Mouse (Mus musculus): Measurements from ENCODE around the gene Gjb4. TPM values are rescaled to one million over a fixed set of nuclear protein-coding genes. Genes with fewer than 3 reads are reported as not detected.

Gene Gjb4
- total and polyA plus RNA-seq, 2 experiments from 2014 or later: not detected

DNA sequence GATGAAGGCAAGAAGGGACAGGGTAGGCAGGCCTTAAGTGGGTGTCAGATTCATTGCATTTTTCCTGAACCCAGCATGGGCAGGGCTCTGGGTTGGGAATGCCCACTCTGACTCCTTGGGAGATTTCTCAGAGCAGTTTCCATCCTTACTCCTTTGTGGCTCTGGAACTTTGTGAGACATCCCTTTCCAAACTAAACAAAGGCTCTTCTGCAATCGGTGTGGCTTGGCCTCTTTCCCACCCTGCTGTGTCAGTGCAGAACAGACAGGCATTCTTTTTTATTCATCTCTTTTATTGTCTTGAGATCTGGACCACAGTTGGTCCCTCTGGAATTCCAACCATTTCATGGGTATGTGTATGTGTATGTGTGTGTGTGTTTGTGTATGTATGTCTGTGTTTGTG lies 1.3 kb downstream of the Gjb4 start:
- no peaks in the 10 kb centered on the region for H3K27me3 ChIP-seq (ENCODE audit: control insufficient read depth, insufficient read depth, low read length)
- H3K27ac ChIP-seq (ENCODE audit: low read depth): no peak overlapping the region
- H3K4me3 ChIP-seq (ENCODE audit: low read depth, low read length): no peak overlapping the region
- no peak overlapping the region for H3K4me2 ChIP-seq (ENCODE audit: low read depth, low read length)
- no peaks in the 10 kb centered on the region for H3K9me3 ChIP-seq (replicated peaks; ENCODE audit: control insufficient read depth, low read length)
- H3K9ac ChIP-seq (replicated peaks; ENCODE audit: low read depth, low read length): no peak overlapping the region
- no peak for DNase-seq (ENCODE audit: low spot score)
- H3K4me1 ChIP-seq (ENCODE audit: control insufficient read depth, insufficient read depth): no peaks in the 10 kb centered on the region
- no peak for ATAC-seq (ENCODE audit: insufficient read depth, low read depth)
- WGBS: 31% methylated on average over 1 of the region's 1 CpGs
- no peaks in the 10 kb centered on the region for H3K36me3 ChIP-seq (replicated peaks; ENCODE audit: control insufficient read depth, insufficient read depth, low read length)
- TF ChIP-seq EP300 (IDR thresholded peaks at IDR 0.05; ENCODE audit: low read depth): no peak
- no peak for TF ChIP-seq CTCF (IDR thresholded peaks at IDR 0.05; ENCODE audit: low read depth)

DNA sequence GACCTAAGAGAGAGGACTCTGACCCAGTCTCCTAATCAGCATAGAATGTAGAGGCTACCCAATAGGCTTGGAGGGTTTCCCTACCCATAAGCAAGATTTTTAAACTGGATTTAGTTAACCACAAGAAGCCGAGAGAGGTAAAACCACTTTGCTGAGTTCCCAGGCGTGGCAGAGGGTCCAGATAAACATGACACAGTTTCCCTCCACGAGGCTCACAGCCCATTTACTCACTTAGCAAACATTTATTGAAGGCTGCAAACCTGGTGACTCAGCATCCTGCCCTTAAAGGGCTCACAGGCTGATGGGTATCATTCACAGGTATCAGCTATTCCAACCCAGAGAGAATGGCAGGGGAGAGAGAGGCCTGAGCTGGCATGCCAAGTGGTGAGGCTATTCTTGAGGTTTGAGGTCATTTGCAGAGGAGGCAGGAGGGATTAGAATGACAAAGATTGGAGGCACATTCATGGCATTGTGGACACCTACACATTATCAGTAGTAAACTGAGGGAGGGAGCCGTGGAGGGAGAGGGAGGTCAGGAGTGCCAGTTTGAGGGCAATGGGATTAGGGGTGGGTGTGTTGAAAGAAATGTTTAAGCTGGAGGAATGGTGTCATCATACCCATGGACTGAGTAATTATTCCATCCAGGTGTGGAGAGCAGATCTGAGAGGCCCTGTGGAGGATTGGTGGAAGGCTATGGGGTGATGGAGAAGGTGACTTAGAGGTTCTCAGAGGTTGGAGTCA lies 4.2 kb downstream of the Gjb4 start:
- H3K4me2 ChIP-seq (ENCODE audit: low read depth, low read length): no peak overlapping the region
- no peaks in the 10 kb centered on the region for H3K9me3 ChIP-seq (replicated peaks; ENCODE audit: control insufficient read depth, low read length)
- no peaks in the 10 kb centered on the region for H3K27me3 ChIP-seq (ENCODE audit: control insufficient read depth, insufficient read depth, low read length)
- no peak overlapping the region for H3K4me3 ChIP-seq (ENCODE audit: low read depth, low read length)
- H3K36me3 ChIP-seq (replicated peaks; ENCODE audit: control insufficient read depth, insufficient read depth, low read length): no peaks in the 10 kb centered on the region
- H3K4me1 ChIP-seq (ENCODE audit: control insufficient read depth, insufficient read depth): no peaks in the 10 kb centered on the region
- 54% methylated on average over 4 of the region's 4 CpGs for WGBS
- no peak for ATAC-seq (ENCODE audit: insufficient read depth, low read depth)
- DNase-seq (ENCODE audit: low spot score): no peak
- no peak overlapping the region for H3K27ac ChIP-seq (ENCODE audit: low read depth)
- TF ChIP-seq EP300 (IDR thresholded peaks at IDR 0.05; ENCODE audit: low read depth): no peak
- no peak for TF ChIP-seq CTCF (IDR thresholded peaks at IDR 0.05; ENCODE audit: low read depth)
- H3K9ac ChIP-seq (replicated peaks; ENCODE audit: low read depth, low read length): no peak overlapping the region

DNA sequence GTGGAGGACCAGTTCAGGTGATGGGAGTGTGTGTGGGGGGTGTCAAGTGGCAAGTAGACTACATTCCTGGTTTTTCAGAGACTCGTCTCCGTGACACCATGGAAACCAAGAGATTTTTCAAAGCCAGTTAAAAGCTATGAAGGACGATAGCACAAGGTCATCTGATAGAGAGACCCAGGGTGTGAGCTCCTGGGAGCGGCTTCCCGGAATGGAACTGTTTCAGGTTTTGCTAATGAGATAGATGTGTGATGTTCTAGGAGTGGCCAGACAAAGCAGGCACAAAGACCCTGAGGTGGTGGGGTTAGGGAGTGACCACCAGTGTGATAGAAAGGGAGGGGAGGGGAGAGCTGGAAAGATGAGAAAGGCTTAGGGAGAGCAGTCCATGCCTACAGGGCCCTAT lies 8.9 kb downstream of the Gjb4 start:
- H3K27me3 ChIP-seq (ENCODE audit: control insufficient read depth, insufficient read depth, low read length): no peaks in the 10 kb centered on the region
- no peak overlapping the region for H3K4me2 ChIP-seq (ENCODE audit: low read depth, low read length)
- DNase-seq (ENCODE audit: low spot score) (no peak), ATAC-seq (ENCODE audit: insufficient read depth, low read depth) (no peak)
- WGBS: 67% methylated on average over 5 of the region's 5 CpGs
- no peak overlapping the region for H3K9ac ChIP-seq (replicated peaks; ENCODE audit: low read depth, low read length)
- no peaks in the 10 kb centered on the region for H3K9me3 ChIP-seq (replicated peaks; ENCODE audit: control insufficient read depth, low read length)
- H3K4me3 ChIP-seq (ENCODE audit: low read depth, low read length): no peak overlapping the region
- no peaks in the 10 kb centered on the region for H3K36me3 ChIP-seq (replicated peaks; ENCODE audit: control insufficient read depth, insufficient read depth, low read length)
- no peaks in the 10 kb centered on the region for H3K4me1 ChIP-seq (ENCODE audit: control insufficient read depth, insufficient read depth)
- TF ChIP-seq CTCF (IDR thresholded peaks at IDR 0.05; ENCODE audit: low read depth) (no peak), EP300 (IDR thresholded peaks at IDR 0.05; ENCODE audit: low read depth) (no peak)
- H3K27ac ChIP-seq (ENCODE audit: low read depth): no peak overlapping the region

DNA sequence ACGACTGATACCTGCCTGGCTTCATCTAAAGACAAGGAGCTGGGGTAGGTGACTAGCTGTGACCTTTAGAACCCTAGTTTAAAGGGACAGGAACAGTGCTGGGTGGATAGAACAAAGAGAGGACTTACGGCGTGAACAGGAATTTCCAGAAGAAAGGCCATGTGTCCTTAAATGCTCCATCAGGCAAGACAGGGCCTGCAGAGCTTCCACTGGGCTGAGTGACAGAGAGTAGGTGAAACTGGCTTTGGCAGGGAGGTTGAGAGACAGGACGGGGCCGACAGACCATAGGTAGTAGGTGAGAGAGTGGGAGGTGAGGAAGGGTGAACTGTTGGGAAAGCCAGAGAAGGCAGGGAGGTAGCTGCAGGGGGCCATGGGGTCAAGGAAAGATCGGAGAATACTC lies 12.5 kb downstream of the Gjb4 start:
- TF ChIP-seq EP300 (IDR thresholded peaks at IDR 0.05; ENCODE audit: low read depth) (no peak), CTCF (IDR thresholded peaks at IDR 0.05; ENCODE audit: low read depth) (no peak)
- Histone ChIP-seq H3K9me3 (replicated peaks; ENCODE audit: control insufficient read depth, low read length) (no peaks in the 10 kb centered on the region), H3K4me2 (ENCODE audit: low read depth, low read length) (no peak overlapping the region), H3K27me3 (ENCODE audit: control insufficient read depth, insufficient read depth, low read length) (no peaks in the 10 kb centered on the region), H3K36me3 (replicated peaks; ENCODE audit: control insufficient read depth, insufficient read depth, low read length) (no peaks in the 10 kb centered on the region), H3K4me3 (ENCODE audit: low read depth, low read length) (no peak overlapping the region), H3K9ac (replicated peaks; ENCODE audit: low read depth, low read length) (no peak overlapping the region), H3K27ac (ENCODE audit: low read depth) (no peak overlapping the region), H3K4me1 (ENCODE audit: control insufficient read depth, insufficient read depth) (no peaks in the 10 kb centered on the region)
- DNase-seq (ENCODE audit: low spot score) (no peak), ATAC-seq (ENCODE audit: insufficient read depth, low read depth) (no peak)
- WGBS: 45% methylated on average over 6 of the region's 6 CpGs

DNA sequence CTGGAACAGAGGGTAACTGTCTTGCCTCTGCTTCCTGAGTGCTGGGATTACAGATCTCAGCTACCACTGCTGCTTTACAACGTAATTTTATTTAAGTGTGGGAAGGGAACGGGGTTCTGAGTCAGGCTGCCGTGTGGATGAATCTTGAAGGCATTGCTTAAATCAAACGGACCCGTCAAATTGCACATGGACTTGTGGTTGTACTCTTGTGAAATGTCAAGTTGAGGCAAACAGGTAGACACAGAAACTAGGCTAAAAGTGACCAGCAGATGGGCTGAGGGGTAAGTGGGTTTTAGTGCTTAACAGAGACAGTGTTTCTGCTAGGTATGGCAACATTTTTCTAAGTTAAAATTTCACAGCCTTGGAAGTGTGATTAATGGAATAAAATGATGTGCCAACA lies 16.2 kb downstream of the Gjb4 start:
- TF ChIP-seq CTCF (IDR thresholded peaks at IDR 0.05; ENCODE audit: low read depth) (no peak), EP300 (IDR thresholded peaks at IDR 0.05; ENCODE audit: low read depth) (no peak)
- no peak overlapping the region for H3K9ac ChIP-seq (replicated peaks; ENCODE audit: low read depth, low read length)

More for the DNA sequence above, 16.2 kb downstream of the Gjb4 start:
- H3K4me1 ChIP-seq (ENCODE audit: control insufficient read depth, insufficient read depth): no peaks in the 10 kb centered on the region
- H3K9me3 ChIP-seq (replicated peaks; ENCODE audit: control insufficient read depth, low read length): no peaks in the 10 kb centered on the region
- WGBS: 74% methylated on average over 5 of the region's 5 CpGs
- no peak for ATAC-seq (ENCODE audit: insufficient read depth, low read depth)
- H3K4me3 ChIP-seq (ENCODE audit: low read depth, low read length): no peak overlapping the region
- H3K36me3 ChIP-seq (replicated peaks; ENCODE audit: control insufficient read depth, insufficient read depth, low read length): no peaks in the 10 kb centered on the region
- no peak overlapping the region for H3K4me2 ChIP-seq (ENCODE audit: low read depth, low read length)
- no peaks in the 10 kb centered on the region; the same call in 1 of the 2 replicates for H3K27me3 ChIP-seq (ENCODE audit: control insufficient read depth, insufficient read depth, low read length)
- DNase-seq (ENCODE audit: low spot score): no peak
- no peak overlapping the region for H3K27ac ChIP-seq (ENCODE audit: low read depth)

Measured in heart, postnatal 0 days (tissue).